ENCODE assay signal across 38 mouse cellular contexts in genomic region chr1:94040391-94040790, GRCm38 (mm10). TPM values are rescaled to one million over a fixed set of nuclear protein-coding genes. Genes with fewer than 3 reads are reported as not detected.
"Had no signal": no experiment of that assay in that cellular context is flagged by ENCODE, and none has a peak within 500 bp of the region (broad histone marks: within the 10 kb centered on the region; RNA-seq: fewer than 3 reads in every experiment).

No protein-coding gene starts in this region.

- ATAC-seq: forebrain, embryonic 13.5 days; forebrain, embryonic 14.5 days; forebrain, embryonic 15.5 days; forebrain, embryonic 16.5 days; forebrain, postnatal 0 days had no signal

- H3K36me3 ChIP-seq: embryonic facial prominence, embryonic 10.5 days; embryonic facial prominence, embryonic 12.5 days; embryonic facial prominence, embryonic 13.5 days; embryonic facial prominence, embryonic 15.5 days; forebrain, embryonic 10.5 days; forebrain, embryonic 15.5 days had no signal

- H3K9me3 ChIP-seq: embryonic facial prominence, embryonic 10.5 days; embryonic facial prominence, embryonic 12.5 days; embryonic facial prominence, embryonic 13.5 days; embryonic facial prominence, embryonic 15.5 days; forebrain, embryonic 10.5 days; forebrain, embryonic 13.5 days; forebrain, embryonic 15.5 days had no signal

- DNase-seq: cerebellum, adult 18-20 months; cerebellum, adult 2 months; cerebellum, adult 8-10 months; cerebellum, adult 9-10 months; cerebellum, adult 9-11 months; cerebellum, postnatal 10 days; cerebellum, postnatal 14 days; cerebellum, postnatal 25 days; cerebellum, postnatal 36 days; embryo, embryonic 11 days; forebrain, postnatal 0 days; gastrocnemius, adult 2 months; gastrocnemius, postnatal 10 days; gastrocnemius, postnatal 14 days; gastrocnemius, postnatal 25 days; gastrocnemius, postnatal 36 days; heart, adult 11 months; heart, adult 18-20 months; heart, adult 2 months had no signal

- H3K9ac ChIP-seq: embryonic facial prominence, embryonic 12.5 days; embryonic facial prominence, embryonic 13.5 days; embryonic facial prominence, embryonic 15.5 days; forebrain, embryonic 13.5 days; forebrain, embryonic 15.5 days; forebrain, postnatal 0 days had no signal

- H3K27me3 ChIP-seq: embryonic facial prominence, embryonic 12.5 days; embryonic facial prominence, embryonic 13.5 days; forebrain, embryonic 13.5 days; forebrain, embryonic 15.5 days had no signal

- H3K4me2 ChIP-seq: embryonic facial prominence, embryonic 12.5 days; embryonic facial prominence, embryonic 13.5 days; embryonic facial prominence, embryonic 15.5 days; forebrain, embryonic 13.5 days; forebrain, embryonic 15.5 days had no signal

- H3K4me3 ChIP-seq: embryonic facial prominence, embryonic 10.5 days; embryonic facial prominence, embryonic 12.5 days; embryonic facial prominence, embryonic 13.5 days; embryonic facial prominence, embryonic 15.5 days; erythroblast, embryonic 14.5 days; forebrain, embryonic 10.5 days; forebrain, embryonic 13.5 days; forebrain, embryonic 15.5 days; gastrocnemius, adult 2 months; heart, adult 2 months had no signal

- H3K4me1 ChIP-seq: embryonic facial prominence, embryonic 12.5 days; embryonic facial prominence, embryonic 15.5 days had no signal

- H3K27ac ChIP-seq: embryonic facial prominence, embryonic 10.5 days; embryonic facial prominence, embryonic 12.5 days; embryonic facial prominence, embryonic 13.5 days; embryonic facial prominence, embryonic 15.5 days; forebrain, embryonic 10.5 days; forebrain, embryonic 13.5 days; forebrain, embryonic 15.5 days; gastrocnemius, adult 2 months; heart, adult 2 months had no signal

RNA-seq across cellular contexts. Expression of gene Pdcd1, which starts 12.0 kb away (rescaled TPM):
- total RNA-seq: common myeloid progenitor, adult 5-6 weeks; forebrain, postnatal 0 days; gastrocnemius, adult 18-20 months; gastrocnemius, adult 2 months; gastrocnemius, adult 8-10 months; gastrocnemius, postnatal 10 days; gastrocnemius, postnatal 14 days; gastrocnemius, postnatal 36 days; gastrocnemius, postnatal 4 days; granulocyte monocyte progenitor cell, adult 5-6 weeks; heart, adult 2 months; heart, adult 8-10 months had no signal
- polyA plus RNA-seq: embryonic facial prominence, embryonic 10.5 days; embryonic facial prominence, embryonic 11.5 days; embryonic facial prominence, embryonic 12.5 days; embryonic facial prominence, embryonic 13.5 days; erythroblast, embryonic 14.5 days; forebrain, embryonic 13.5 days; forebrain, embryonic 14.5 days; forebrain, embryonic 15.5 days; forebrain, embryonic 16.5 days; forebrain, postnatal 0 days had no signal

RNA-seq across cellular contexts. Expression of gene Neu4, which starts 20.1 kb away (rescaled TPM):
- total RNA-seq: common myeloid progenitor, adult 5-6 weeks; gastrocnemius, adult 18-20 months; gastrocnemius, adult 2 months; gastrocnemius, adult 8-10 months; gastrocnemius, postnatal 10 days; gastrocnemius, postnatal 14 days; gastrocnemius, postnatal 25 days; gastrocnemius, postnatal 36 days; gastrocnemius, postnatal 4 days; granulocyte monocyte progenitor cell, adult 5-6 weeks; heart, adult 18-20 months; heart, adult 2 months had no signal
- polyA plus RNA-seq: embryonic facial prominence, embryonic 10.5 days; embryonic facial prominence, embryonic 11.5 days; embryonic facial prominence, embryonic 12.5 days; embryonic facial prominence, embryonic 13.5 days; embryonic facial prominence, embryonic 14.5 days; embryonic facial prominence, embryonic 15.5 days; erythroblast, embryonic 14.5 days; forebrain, embryonic 10.5 days; forebrain, embryonic 13.5 days; forebrain, embryonic 14.5 days; forebrain, embryonic 15.5 days; forebrain, embryonic 16.5 days; gonadal fat pad, adult 2 months; heart, adult 2 months had no signal

RNA-seq across cellular contexts. Expression of gene Gal3st2c, which starts 50.1 kb away (rescaled TPM):
- total RNA-seq: common myeloid progenitor, adult 5-6 weeks; forebrain, postnatal 0 days; granulocyte monocyte progenitor cell, adult 5-6 weeks had no signal
- polyA plus RNA-seq: cerebellum, adult 2 months; embryonic facial prominence, embryonic 10.5 days; embryonic facial prominence, embryonic 11.5 days; embryonic facial prominence, embryonic 12.5 days; embryonic facial prominence, embryonic 13.5 days; embryonic facial prominence, embryonic 14.5 days; embryonic facial prominence, embryonic 15.5 days; erythroblast, embryonic 14.5 days; forebrain, embryonic 10.5 days; forebrain, embryonic 13.5 days; forebrain, embryonic 14.5 days; forebrain, embryonic 15.5 days; forebrain, embryonic 16.5 days; forebrain, postnatal 0 days had no signal
